Mouse (Mus musculus): ENCODE measurements around the gene Actr6. TPM values are rescaled to one million over a fixed set of nuclear protein-coding genes. Genes with fewer than 3 reads are reported as not detected.

The Actr6 gene
- polyA plus RNA-seq, 1 experiment from 2014 or later: 28.8 TPM

DNA sequence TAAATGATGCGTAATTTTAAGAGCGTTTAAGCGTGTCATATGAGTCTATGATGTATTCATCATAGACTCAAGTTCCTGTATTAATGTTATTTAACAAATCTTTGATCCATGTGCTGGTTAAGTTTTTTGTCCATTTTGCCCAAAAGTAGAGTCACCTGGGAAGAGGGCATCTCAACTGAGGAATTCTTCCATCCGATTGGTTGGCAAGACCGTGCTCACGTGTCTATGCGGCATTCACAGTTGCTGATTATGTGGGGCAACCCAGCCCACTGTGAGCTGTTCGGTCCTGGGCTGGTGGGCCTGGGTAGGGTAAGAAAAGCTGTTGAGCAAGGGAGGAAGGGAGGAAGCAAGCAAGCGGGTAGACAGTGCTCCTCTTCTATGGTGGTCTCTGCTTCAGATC is 6.3 kb upstream of the Actr6 start:
- ATAC-seq (ENCODE audit: insufficient read depth) (no peak), DNase-seq (no peak)
- H3K4me1 ChIP-seq (ENCODE audit: insufficient read depth): no peaks in the 10 kb centered on the region
- 91% methylated on average over 9 of the region's 9 CpGs for WGBS
- H3K27ac ChIP-seq (ENCODE audit: low read depth): no peak overlapping the region
- H3K9ac ChIP-seq: no peak overlapping the region
- H3K9me3 ChIP-seq (ENCODE audit: low read depth, low read length): no peaks in the 10 kb centered on the region
- no peak overlapping the region for H3K4me2 ChIP-seq
- H3K27me3 ChIP-seq (ENCODE audit: insufficient read depth, low read length): no peaks in the 10 kb centered on the region
- H3K4me3 ChIP-seq (ENCODE audit: low read depth, low read length): no peak overlapping the region
- no peaks in the 10 kb centered on the region for H3K36me3 ChIP-seq (ENCODE audit: insufficient read depth)
- TF ChIP-seq CTCF (IDR thresholded peaks at IDR 0.05; ENCODE audit: low read depth): no peak

GRCm38 (mm10) chr10:89737887-89738286 is 5.8 kb upstream of the Actr6 start:
- H3K4me1 ChIP-seq (ENCODE audit: insufficient read depth): 0 out of 2 replicates have a peak, but pooled peaks cover under 1% of the 10 kb centered on the region
- no peaks in the 10 kb centered on the region for H3K27me3 ChIP-seq (ENCODE audit: insufficient read depth, low read length)
- no peaks in the 10 kb centered on the region for H3K9me3 ChIP-seq (ENCODE audit: low read depth, low read length)
- H3K27ac ChIP-seq (ENCODE audit: low read depth): no peak overlapping the region
- H3K4me2 ChIP-seq: no peak overlapping the region
- no peak overlapping the region for H3K9ac ChIP-seq
- WGBS: 76% methylated on average over 3 of the region's 3 CpGs
- DNase-seq: no peak
- no peak for TF ChIP-seq CTCF (IDR thresholded peaks at IDR 0.05; ENCODE audit: low read depth)
- H3K4me3 ChIP-seq (ENCODE audit: low read depth, low read length): no peak overlapping the region
- no peaks in the 10 kb centered on the region for H3K36me3 ChIP-seq (ENCODE audit: insufficient read depth)
- ATAC-seq (ENCODE audit: insufficient read depth): no peak

DNA sequence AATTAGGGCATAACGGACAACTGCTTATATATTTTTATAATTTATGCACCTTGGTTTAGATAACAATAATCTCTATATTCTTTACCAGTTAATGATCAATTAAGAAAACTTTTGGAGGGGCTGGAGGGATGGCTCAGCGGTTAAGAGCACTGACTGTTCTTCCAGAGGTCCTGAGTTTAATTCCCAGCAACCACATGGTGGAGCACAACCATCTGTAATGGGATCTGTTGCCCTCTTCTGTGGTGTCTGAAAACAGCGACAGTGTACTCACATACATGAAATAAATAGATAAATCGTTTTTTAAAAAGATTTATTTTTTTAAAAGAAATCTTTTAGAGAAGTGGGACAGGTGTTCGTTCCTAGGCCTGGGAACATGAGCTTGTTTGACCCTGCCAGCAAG is 5.0 kb upstream of the Actr6 start:
- peak; percentile 26 for TF ChIP-seq CTCF (IDR thresholded peaks at IDR 0.05; ENCODE audit: low read depth)
- no peak for ATAC-seq (ENCODE audit: insufficient read depth)

GRCm38 (mm10) chr10:89731341-89731740 is 754 bp downstream of the Actr6 start:
- H3K4me3 ChIP-seq (ENCODE audit: low read depth, low read length): peak overlapping the region; percentile 66
- no peak overlapping the region for H3K27ac ChIP-seq (ENCODE audit: low read depth)
- H3K27me3 ChIP-seq (ENCODE audit: insufficient read depth, low read length): no peaks in the 10 kb centered on the region
- DNase-seq: no peak
- TF ChIP-seq CTCF (IDR thresholded peaks at IDR 0.05; ENCODE audit: low read depth): peak; percentile 10; the same call in 1 of the 2 replicates
- peak overlapping the region; percentile 83 for H3K4me2 ChIP-seq
- peak overlapping the region; percentile 58 for H3K9ac ChIP-seq
- H3K4me1 ChIP-seq (ENCODE audit: insufficient read depth): 0 out of 2 replicates have a peak, but pooled peaks cover 7% of the 10 kb centered on the region
- H3K36me3 ChIP-seq (ENCODE audit: insufficient read depth): peaks cover 8% of the 10 kb centered on the region; the same call in 1 of the 2 replicates
- no peaks in the 10 kb centered on the region for H3K9me3 ChIP-seq (ENCODE audit: low read depth, low read length)
- no peak for ATAC-seq (ENCODE audit: insufficient read depth)
- 14% methylated on average over 5 of the region's 5 CpGs for WGBS

More for the DNA sequence above, 5.0 kb upstream of the Actr6 start:
- Histone ChIP-seq H3K4me2 (no peak overlapping the region), H3K9ac (no peak overlapping the region), H3K27ac (ENCODE audit: low read depth) (no peak overlapping the region), H3K9me3 (ENCODE audit: low read depth, low read length) (no peaks in the 10 kb centered on the region), H3K4me3 (ENCODE audit: low read depth, low read length) (no peak overlapping the region), H3K4me1 (ENCODE audit: insufficient read depth) (0 out of 2 replicates have a peak, but pooled peaks cover 3% of the 10 kb centered on the region), H3K27me3 (ENCODE audit: insufficient read depth, low read length) (no peaks in the 10 kb centered on the region), H3K36me3 (ENCODE audit: insufficient read depth) (no peaks in the 10 kb centered on the region)
- 26% methylated on average over 5 of the region's 5 CpGs for WGBS
- DNase-seq: no peak

DNA sequence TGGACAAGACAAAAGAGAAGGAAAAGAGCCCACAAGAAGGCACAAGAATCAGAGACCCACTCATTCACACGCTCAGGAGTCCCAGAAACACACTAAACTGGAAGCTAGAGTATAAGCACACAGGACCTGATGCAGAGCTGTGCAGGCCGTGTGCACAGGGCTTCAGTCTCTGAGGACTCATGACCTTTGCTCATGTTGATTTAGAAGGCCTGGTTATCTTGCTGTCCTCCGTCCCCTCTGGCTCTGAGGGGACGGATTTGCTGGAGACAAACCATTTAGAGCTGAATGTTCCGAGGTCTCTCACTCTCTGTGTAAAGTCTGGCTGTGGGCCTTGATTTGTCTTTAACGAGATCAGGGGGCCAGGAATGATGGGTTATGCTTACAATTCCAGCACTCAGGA is 1.7 kb downstream of the Actr6 start:
- Histone ChIP-seq H3K27me3 (ENCODE audit: insufficient read depth, low read length) (no peaks in the 10 kb centered on the region), H3K27ac (ENCODE audit: low read depth) (no peak overlapping the region), H3K4me3 (ENCODE audit: low read depth, low read length) (no peak overlapping the region), H3K4me2 (no peak overlapping the region), H3K9ac (no peak overlapping the region), H3K9me3 (ENCODE audit: low read depth, low read length) (no peaks in the 10 kb centered on the region), H3K4me1 (ENCODE audit: insufficient read depth) (0 out of 2 replicates have a peak, but pooled peaks cover 7% of the 10 kb centered on the region), H3K36me3 (ENCODE audit: insufficient read depth) (peaks cover 14% of the 10 kb centered on the region; the same call in 1 of the 2 replicates)
- no peak for TF ChIP-seq CTCF (IDR thresholded peaks at IDR 0.05; ENCODE audit: low read depth)
- no peak for DNase-seq
- WGBS: 82% methylated on average over 6 of the region's 6 CpGs
- no peak for ATAC-seq (ENCODE audit: insufficient read depth)

DNA sequence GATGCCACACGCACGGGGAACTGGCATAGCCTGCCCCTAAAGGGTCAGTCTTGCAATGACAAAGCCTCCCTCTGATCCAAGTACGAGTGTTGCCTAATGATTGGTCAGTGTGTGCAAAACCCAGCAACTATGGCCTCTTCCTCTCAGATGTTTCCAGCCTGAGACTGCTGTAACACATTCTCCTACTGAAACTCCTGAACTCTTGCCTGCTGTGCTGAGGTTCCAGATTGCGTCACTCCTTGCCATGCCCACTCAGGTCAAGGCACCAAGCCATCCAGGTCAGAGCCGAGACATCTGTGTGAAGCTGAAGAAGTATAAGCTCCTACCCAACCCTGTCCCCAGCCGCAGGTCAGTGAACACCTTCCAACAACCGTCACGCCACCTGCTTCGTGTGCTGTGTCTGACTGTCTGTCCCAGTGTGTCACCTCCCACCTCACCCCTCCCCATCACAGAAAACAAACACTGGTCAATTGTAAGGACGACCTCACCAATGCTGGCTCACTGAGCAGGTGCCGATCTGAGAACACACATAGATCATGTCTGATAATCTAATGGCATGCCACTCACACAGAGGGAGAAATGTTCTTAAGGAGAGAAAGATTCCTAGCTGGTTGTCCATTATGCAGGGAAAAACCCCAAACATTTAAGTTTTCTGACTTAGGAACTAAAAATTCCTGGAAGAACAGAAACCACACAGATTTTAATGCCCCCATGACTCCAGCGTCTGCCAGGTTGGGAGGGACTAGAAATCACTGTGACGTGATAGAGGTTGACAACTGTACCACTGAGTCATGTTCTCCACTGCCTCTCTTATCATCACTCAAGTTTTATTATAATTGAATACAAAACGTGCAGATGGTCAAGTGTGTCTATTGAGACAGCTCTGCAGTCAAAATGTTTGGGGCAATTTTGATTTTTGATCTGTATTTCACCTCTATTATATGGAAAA is 9.6 kb downstream of the Actr6 start:
- H3K36me3 ChIP-seq (ENCODE audit: insufficient read depth): peaks cover 37% of the 10 kb centered on the region
- H3K9me3 ChIP-seq (ENCODE audit: low read depth, low read length): no peaks in the 10 kb centered on the region
- DNase-seq: no peak
- H3K4me2 ChIP-seq: no peak overlapping the region
- H3K27ac ChIP-seq (ENCODE audit: low read depth): no peak overlapping the region
- no peak for TF ChIP-seq CTCF (IDR thresholded peaks at IDR 0.05; ENCODE audit: low read depth)
- 82% methylated on average over 14 of the region's 14 CpGs for WGBS
- H3K4me3 ChIP-seq (ENCODE audit: low read depth, low read length): no peak overlapping the region
- H3K27me3 ChIP-seq (ENCODE audit: insufficient read depth, low read length): no peaks in the 10 kb centered on the region
- ATAC-seq (ENCODE audit: insufficient read depth): no peak
- H3K9ac ChIP-seq: no peak overlapping the region
- H3K4me1 ChIP-seq (ENCODE audit: insufficient read depth): no peaks in the 10 kb centered on the region

DNA sequence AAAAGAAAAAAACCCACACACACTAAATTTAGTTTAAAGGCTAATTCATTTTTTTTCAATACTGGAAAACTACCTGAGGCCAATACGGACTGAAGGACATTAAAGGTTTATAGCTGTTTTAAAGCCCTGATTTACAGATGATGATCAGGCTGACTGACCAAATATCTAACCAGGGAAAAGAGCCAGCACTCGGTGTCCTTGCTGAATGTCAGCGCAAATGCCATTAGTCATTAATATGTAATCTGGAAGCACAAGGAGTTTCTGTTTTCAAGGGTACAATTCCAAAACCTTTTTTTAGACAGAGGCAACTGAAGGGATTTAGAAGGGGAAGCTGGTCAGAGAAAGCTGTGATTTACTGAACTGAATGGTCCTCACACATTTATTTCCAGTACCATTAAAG is 11.3 kb downstream of the Actr6 start:
- peaks cover 37% of the 10 kb centered on the region for H3K36me3 ChIP-seq (ENCODE audit: insufficient read depth)
- H3K27me3 ChIP-seq (ENCODE audit: insufficient read depth, low read length): no peaks in the 10 kb centered on the region
- ATAC-seq (ENCODE audit: insufficient read depth): no peak
- H3K27ac ChIP-seq (ENCODE audit: low read depth): no peak overlapping the region
- H3K4me1 ChIP-seq (ENCODE audit: insufficient read depth): no peaks in the 10 kb centered on the region
- DNase-seq: no peak
- H3K4me2 ChIP-seq: no peak overlapping the region
- TF ChIP-seq CTCF (IDR thresholded peaks at IDR 0.05; ENCODE audit: low read depth): no peak
- H3K9me3 ChIP-seq (ENCODE audit: low read depth, low read length): no peaks in the 10 kb centered on the region
- H3K4me3 ChIP-seq (ENCODE audit: low read depth, low read length): no peak overlapping the region
- WGBS: 87% methylated on average over 3 of the region's 3 CpGs
- H3K9ac ChIP-seq: no peak overlapping the region
